Mouse (Mus musculus): ENCODE data around the gene Rapgef3. TPM values are rescaled to one million over a fixed set of nuclear protein-coding genes. Genes with fewer than 3 reads are reported as not detected.

The Rapgef3 gene
- 6.4 and 6.7 TPM in 2 replicates for polyA plus RNA-seq (2016; fragmentation: Nextera tagmentation; extraction: Ambion mirVana)

GRCm38 (mm10) chr15:97767280-97768186 lies at the start of gene Rapgef3:
Gene Rapgef3 (minus strand): TSS chr15:97767972.
- peak within 1 kb of the TSS; percentile 58 for H3K4me3 ChIP-seq
- H3K27me3 ChIP-seq (ENCODE audit: low read depth, poor library complexity, severe bottlenecking): peaks cover 51% of the 10 kb centered on the region
- no peaks in the 10 kb centered on the region for H3K36me3 ChIP-seq
- peak within 1 kb of the TSS; percentile 84 for H3K27ac ChIP-seq
- peak; percentile 85 for DNase-seq (ENCODE audit: low spot score)
- no peaks in the 10 kb centered on the region for H3K9me3 ChIP-seq (replicated peaks)
- peaks cover 62% of the 10 kb centered on the region for H3K4me1 ChIP-seq
- under 1% methylated on average over 44 of the region's 44 CpGs for whole genome bisulfite sequencing

- Histone ChIP-seq H3K27me3 (ENCODE audit: low read depth, poor library complexity, severe bottlenecking) (no peaks in the 10 kb centered on the region), H3K9me3 (replicated peaks) (no peaks in the 10 kb centered on the region), H3K4me1 (peaks cover 50% of the 10 kb centered on the region), H3K27ac (no peak overlapping the region), H3K36me3 (peaks cover 31% of the 10 kb centered on the region), H3K4me3 (no peak overlapping the region)
- no peak for DNase-seq (ENCODE audit: low spot score)
- 93% methylated on average over 17 of the region's 17 CpGs for WGBS
Observed at GRCm38 (mm10) chr15:97816199-97816994, 48.6 kb upstream of the Rapgef3 start.

- H3K9me3 ChIP-seq (replicated peaks): no peaks in the 10 kb centered on the region
- no peaks in the 10 kb centered on the region for H3K27me3 ChIP-seq (ENCODE audit: low read depth, poor library complexity, severe bottlenecking)
- no peak for DNase-seq (ENCODE audit: low spot score)
- peaks cover 39% of the 10 kb centered on the region for H3K4me1 ChIP-seq
- H3K27ac ChIP-seq: 0 out of 2 replicates have a peak overlapping the region, but pooled peaks have one; percentile 39
- H3K36me3 ChIP-seq: peaks cover 36% of the 10 kb centered on the region
- no peak overlapping the region for H3K4me3 ChIP-seq
- WGBS: 94% methylated on average over 4 of the region's 4 CpGs
Observed at GRCm38 (mm10) chr15:97815254-97815653, 47.5 kb upstream of the Rapgef3 start.

GRCm38 (mm10) chr15:97814703-97815102 lies 46.9 kb upstream of the Rapgef3 start:
- Histone ChIP-seq H3K9me3 (replicated peaks) (no peaks in the 10 kb centered on the region), H3K27ac (peak overlapping the region; percentile 39; the same call in 1 of the 2 replicates)
- 60% methylated on average over 5 of the region's 5 CpGs for WGBS

GRCm38 (mm10) chr15:97813452-97814204 lies 45.9 kb upstream of the Rapgef3 start:
- Histone ChIP-seq H3K9me3 (replicated peaks) (no peaks in the 10 kb centered on the region), H3K4me3 (no peak overlapping the region), H3K27ac (peak overlapping the region; percentile 58), H3K4me1 (peaks cover 33% of the 10 kb centered on the region), H3K36me3 (peaks cover 46% of the 10 kb centered on the region), H3K27me3 (ENCODE audit: low read depth, poor library complexity, severe bottlenecking) (no peaks in the 10 kb centered on the region)
- 61% methylated on average over 21 of the region's 21 CpGs for WGBS
- DNase-seq (ENCODE audit: low spot score): no peak

More at GRCm38 (mm10) chr15:97814703-97815102, 46.9 kb upstream of the Rapgef3 start:
- H3K4me3 ChIP-seq: no peak overlapping the region
- peaks cover 34% of the 10 kb centered on the region for H3K4me1 ChIP-seq
- DNase-seq (ENCODE audit: low spot score): no peak
- H3K36me3 ChIP-seq: peaks cover 37% of the 10 kb centered on the region
- H3K27me3 ChIP-seq (ENCODE audit: low read depth, poor library complexity, severe bottlenecking): no peaks in the 10 kb centered on the region

- H3K4me3 ChIP-seq: no peak overlapping the region
- peaks cover 28% of the 10 kb centered on the region for H3K4me1 ChIP-seq
- no peaks in the 10 kb centered on the region for H3K9me3 ChIP-seq (replicated peaks)
- peak overlapping the region; percentile 58; the same call in 1 of the 2 replicates for H3K27ac ChIP-seq
- no peak for DNase-seq (ENCODE audit: low spot score)
- H3K36me3 ChIP-seq: peaks cover 54% of the 10 kb centered on the region
- H3K27me3 ChIP-seq (ENCODE audit: low read depth, poor library complexity, severe bottlenecking): no peaks in the 10 kb centered on the region
- WGBS: 70% methylated on average over 7 of the region's 7 CpGs
Observed at GRCm38 (mm10) chr15:97812875-97813274, 45.1 kb upstream of the Rapgef3 start.

GRCm38 (mm10) chr15:97812126-97812525 lies 44.4 kb upstream of the Rapgef3 start:
- Histone ChIP-seq H3K27me3 (ENCODE audit: low read depth, poor library complexity, severe bottlenecking) (no peaks in the 10 kb centered on the region), H3K4me3 (no peak overlapping the region), H3K4me1 (peaks cover 28% of the 10 kb centered on the region), H3K9me3 (replicated peaks) (no peaks in the 10 kb centered on the region), H3K36me3 (peaks cover 59% of the 10 kb centered on the region), H3K27ac (0 out of 2 replicates have a peak overlapping the region, but pooled peaks have one; percentile 22)
- DNase-seq (ENCODE audit: low spot score): no peak
- 89% methylated on average over 6 of the region's 6 CpGs for WGBS

GRCm38 (mm10) chr15:97811307-97811706 lies 43.5 kb upstream of the Rapgef3 start:
- no peak for DNase-seq (ENCODE audit: low spot score)
- Histone ChIP-seq H3K36me3 (peaks cover 63% of the 10 kb centered on the region), H3K4me3 (no peak overlapping the region), H3K27ac (no peak overlapping the region), H3K27me3 (ENCODE audit: low read depth, poor library complexity, severe bottlenecking) (no peaks in the 10 kb centered on the region), H3K4me1 (peaks cover 28% of the 10 kb centered on the region), H3K9me3 (replicated peaks) (no peaks in the 10 kb centered on the region)
- 92% methylated on average over 9 of the region's 9 CpGs for WGBS

- H3K36me3 ChIP-seq: peaks cover 64% of the 10 kb centered on the region
- peaks cover 28% of the 10 kb centered on the region for H3K4me1 ChIP-seq
- H3K9me3 ChIP-seq (replicated peaks): no peaks in the 10 kb centered on the region
- DNase-seq (ENCODE audit: low spot score): no peak
- H3K27me3 ChIP-seq (ENCODE audit: low read depth, poor library complexity, severe bottlenecking): no peaks in the 10 kb centered on the region
- 90% methylated on average over 5 of the region's 5 CpGs for WGBS
- no peak overlapping the region for H3K27ac ChIP-seq
- H3K4me3 ChIP-seq: no peak overlapping the region
Observed at GRCm38 (mm10) chr15:97810399-97810798, 42.6 kb upstream of the Rapgef3 start.

GRCm38 (mm10) chr15:97809942-97810341 lies 42.2 kb upstream of the Rapgef3 start:
- H3K27me3 ChIP-seq (ENCODE audit: low read depth, poor library complexity, severe bottlenecking): no peaks in the 10 kb centered on the region
- H3K9me3 ChIP-seq (replicated peaks): no peaks in the 10 kb centered on the region
- WGBS: 89% methylated on average over 5 of the region's 5 CpGs
- H3K4me3 ChIP-seq: no peak overlapping the region
- DNase-seq (ENCODE audit: low spot score): no peak
- peaks cover 28% of the 10 kb centered on the region for H3K4me1 ChIP-seq
- H3K36me3 ChIP-seq: peaks cover 69% of the 10 kb centered on the region
- no peak overlapping the region for H3K27ac ChIP-seq

GRCm38 (mm10) chr15:97809206-97809605 lies 41.4 kb upstream of the Rapgef3 start:
- H3K9me3 ChIP-seq (replicated peaks): no peaks in the 10 kb centered on the region
- peaks cover 21% of the 10 kb centered on the region for H3K4me1 ChIP-seq
- DNase-seq (ENCODE audit: low spot score): no peak
- H3K36me3 ChIP-seq: peaks cover 76% of the 10 kb centered on the region
- H3K27me3 ChIP-seq (ENCODE audit: low read depth, poor library complexity, severe bottlenecking): no peaks in the 10 kb centered on the region
- WGBS: 77% methylated on average over 14 of the region's 14 CpGs
- H3K4me3 ChIP-seq: no peak overlapping the region
- no peak overlapping the region for H3K27ac ChIP-seq

GRCm38 (mm10) chr15:97808532-97808931 lies 40.8 kb upstream of the Rapgef3 start:
- no peak overlapping the region for H3K4me3 ChIP-seq
- 87% methylated on average over 14 of the region's 14 CpGs for WGBS
- H3K27ac ChIP-seq: 0 out of 2 replicates have a peak overlapping the region, but pooled peaks have one; percentile 15
- H3K4me1 ChIP-seq: peaks cover 14% of the 10 kb centered on the region
- H3K27me3 ChIP-seq (ENCODE audit: low read depth, poor library complexity, severe bottlenecking): no peaks in the 10 kb centered on the region
- no peaks in the 10 kb centered on the region for H3K9me3 ChIP-seq (replicated peaks)
- peaks cover 78% of the 10 kb centered on the region for H3K36me3 ChIP-seq
- DNase-seq (ENCODE audit: low spot score): no peak
